Mouse (Mus musculus): ENCODE measurements at regions not wholly inside any gene's neighbourhood (a gene's known extent, or its start where the extent isn't known, plus 50 kb on each side); places are given as distances from the start of the nearest gene placed in this dataset.

DNA sequence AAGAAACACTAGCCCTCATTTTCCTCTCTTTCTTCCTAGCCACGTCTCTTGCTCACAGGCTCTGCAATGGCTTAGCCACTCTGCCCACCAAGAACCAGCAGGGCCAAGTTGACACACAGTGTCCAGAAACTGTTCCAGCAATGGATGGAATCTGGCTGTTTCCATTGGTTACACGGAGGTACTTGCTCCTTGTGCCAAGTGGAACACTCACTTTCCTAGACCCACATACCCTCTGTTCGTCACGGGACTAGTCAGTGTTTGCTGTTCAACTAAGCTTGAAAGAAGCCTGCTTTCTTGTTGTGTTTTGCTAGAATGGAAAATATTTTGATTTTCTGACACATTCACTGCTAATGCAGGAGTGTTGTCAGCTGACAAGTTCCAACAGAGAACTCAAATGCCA lies 575.7 kb upstream of the Gulo start:
- Histone ChIP-seq H3K4me1 (ENCODE audit: insufficient read depth) (no peaks in the 10 kb centered on the region), H3K9me3 (ENCODE audit: low read depth, low read length) (no peaks in the 10 kb centered on the region), H3K4me3 (ENCODE audit: low read depth, low read length) (no peak overlapping the region), H3K9ac (no peak overlapping the region), H3K36me3 (ENCODE audit: insufficient read depth) (no peaks in the 10 kb centered on the region), H3K4me2 (no peak overlapping the region), H3K27me3 (ENCODE audit: insufficient read depth, low read length) (no peaks in the 10 kb centered on the region), H3K27ac (ENCODE audit: low read depth) (no peak overlapping the region)
- DNase-seq (no peak), ATAC-seq (ENCODE audit: insufficient read depth) (no peak)
- WGBS, result 72% methylated on average over 4 of the region's 4 CpGs
- no peak for TF ChIP-seq CTCF (IDR thresholded peaks at IDR 0.05; ENCODE audit: low read depth)

DNA sequence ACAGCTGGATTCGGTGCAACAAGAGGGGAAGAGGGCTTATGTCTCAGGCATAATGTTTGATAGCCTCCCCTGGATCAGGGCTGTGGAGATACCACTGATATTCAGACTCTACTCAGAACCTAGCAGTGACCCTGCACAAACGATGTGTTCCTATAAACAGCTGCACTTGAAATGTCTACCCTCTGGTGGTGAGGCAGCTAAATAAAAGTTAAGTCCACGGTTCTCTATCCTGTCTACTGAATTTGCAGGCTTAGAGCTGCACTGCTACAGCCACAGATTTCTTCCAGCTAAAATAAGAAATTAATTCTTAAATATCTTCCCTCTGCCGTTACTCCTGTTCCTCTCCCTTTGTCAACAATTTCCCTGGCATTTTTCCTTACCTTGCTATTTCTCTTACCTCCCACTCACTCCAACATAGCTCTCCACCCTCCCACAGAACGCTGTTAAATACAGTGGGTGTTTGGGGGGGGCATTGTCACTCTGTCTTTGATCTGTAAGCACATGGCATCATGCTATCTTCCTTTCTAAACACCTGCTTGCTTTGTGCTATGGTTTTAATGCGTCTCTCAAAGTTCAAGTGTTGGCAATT lies 571.0 kb upstream of the Gulo start:
- 55% methylated on average over 6 of the region's 6 CpGs for WGBS
- H3K9me3 ChIP-seq (ENCODE audit: low read depth, low read length), result no peaks in the 10 kb centered on the region
- no peak for ATAC-seq (ENCODE audit: insufficient read depth)

DNA sequence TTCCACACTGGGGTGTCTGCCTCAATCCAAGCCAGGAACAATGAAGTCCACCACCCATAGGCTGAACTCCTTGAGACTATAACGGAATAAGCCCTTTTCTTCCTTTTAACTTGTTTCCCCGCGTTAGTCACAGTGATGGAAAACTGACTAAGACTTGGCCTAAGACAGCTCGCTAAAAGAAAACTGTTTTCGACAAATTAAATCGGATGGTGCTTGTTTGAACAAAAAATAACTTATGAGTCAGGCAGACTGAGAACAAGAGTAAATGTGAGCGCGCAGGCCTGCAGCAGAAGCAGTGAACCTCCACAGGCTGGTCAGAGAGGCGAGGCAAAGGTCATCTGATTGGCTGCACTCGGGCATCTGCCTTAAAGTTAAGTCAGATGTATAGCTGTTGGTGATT lies 557.6 kb upstream of the Gulo start:
- no peak overlapping the region for H3K4me2 ChIP-seq
- H3K9ac ChIP-seq, result no peak overlapping the region
- no peak for TF ChIP-seq CTCF (IDR thresholded peaks at IDR 0.05; ENCODE audit: low read depth)
- no peak overlapping the region for H3K4me3 ChIP-seq (ENCODE audit: low read depth, low read length)
- no peaks in the 10 kb centered on the region for H3K36me3 ChIP-seq (ENCODE audit: insufficient read depth)
- 71% methylated on average over 10 of the region's 10 CpGs for WGBS
- no peak for ATAC-seq (ENCODE audit: insufficient read depth)
- no peaks in the 10 kb centered on the region for H3K4me1 ChIP-seq (ENCODE audit: insufficient read depth)
- H3K27me3 ChIP-seq (ENCODE audit: insufficient read depth, low read length), result no peaks in the 10 kb centered on the region
- H3K27ac ChIP-seq (ENCODE audit: low read depth), result no peak overlapping the region
- DNase-seq, result no peak
- H3K9me3 ChIP-seq (ENCODE audit: low read depth, low read length), result no peaks in the 10 kb centered on the region

More for the DNA sequence above, 571.0 kb upstream of the Gulo start:
- H3K27ac ChIP-seq (ENCODE audit: low read depth), result no peak overlapping the region
- H3K9ac ChIP-seq, result no peak overlapping the region
- H3K36me3 ChIP-seq (ENCODE audit: insufficient read depth), result no peaks in the 10 kb centered on the region
- no peaks in the 10 kb centered on the region for H3K4me1 ChIP-seq (ENCODE audit: insufficient read depth)
- DNase-seq, result no peak
- no peak for TF ChIP-seq CTCF (IDR thresholded peaks at IDR 0.05; ENCODE audit: low read depth)
- no peak overlapping the region for H3K4me2 ChIP-seq
- no peak overlapping the region for H3K4me3 ChIP-seq (ENCODE audit: low read depth, low read length)
- H3K27me3 ChIP-seq (ENCODE audit: insufficient read depth, low read length), result no peaks in the 10 kb centered on the region

DNA sequence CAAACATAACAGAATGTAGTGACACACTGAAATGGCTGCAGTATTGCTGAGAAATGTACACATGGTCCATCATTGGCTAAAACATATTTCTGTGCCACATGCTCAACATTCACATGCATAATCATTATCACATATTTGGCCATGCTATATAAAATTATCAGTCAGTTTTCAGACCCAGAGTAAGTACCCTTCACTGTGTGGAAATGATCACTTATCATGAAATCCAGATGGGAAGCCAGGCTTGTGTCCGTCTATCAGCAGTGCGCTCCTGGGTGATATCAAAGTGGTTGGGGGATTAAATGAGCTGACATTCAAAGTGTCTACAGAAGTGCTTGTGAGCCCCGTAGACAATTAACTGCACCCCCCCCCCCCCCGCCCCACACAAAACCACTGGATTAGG lies 553.7 kb upstream of the Gulo start:
- H3K27me3 ChIP-seq (ENCODE audit: insufficient read depth, low read length), result no peaks in the 10 kb centered on the region
- DNase-seq (no peak), ATAC-seq (ENCODE audit: insufficient read depth) (no peak)
- H3K27ac ChIP-seq (ENCODE audit: low read depth), result no peak overlapping the region
- 51% methylated on average over 4 of the region's 4 CpGs for WGBS
- no peak overlapping the region for H3K9ac ChIP-seq
- H3K36me3 ChIP-seq (ENCODE audit: insufficient read depth), result no peaks in the 10 kb centered on the region
- TF ChIP-seq CTCF (IDR thresholded peaks at IDR 0.05; ENCODE audit: low read depth), result no peak
- no peaks in the 10 kb centered on the region for H3K9me3 ChIP-seq (ENCODE audit: low read depth, low read length)
- H3K4me1 ChIP-seq (ENCODE audit: insufficient read depth), result no peaks in the 10 kb centered on the region
- H3K4me3 ChIP-seq (ENCODE audit: low read depth, low read length), result no peak overlapping the region
- H3K4me2 ChIP-seq, result no peak overlapping the region

DNA sequence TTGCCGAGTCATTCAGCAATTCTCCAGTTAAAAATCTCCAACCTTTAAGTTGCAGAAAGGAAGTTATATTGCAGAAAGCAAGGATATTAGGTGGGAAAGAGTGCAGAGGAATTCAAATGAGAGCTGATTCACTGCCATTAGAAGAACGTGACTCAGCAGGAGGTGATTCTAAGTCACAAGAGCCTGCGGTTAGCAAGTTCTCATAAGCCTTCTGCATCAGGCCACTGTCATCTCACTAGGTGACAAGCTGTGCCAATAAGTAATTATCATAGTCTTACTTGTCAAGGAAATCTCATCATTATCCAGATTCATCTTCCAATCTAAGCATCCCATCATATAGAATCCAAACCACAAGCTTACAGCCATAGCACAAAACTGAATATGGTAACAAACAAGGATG lies 552.7 kb upstream of the Gulo start:
- no peak for TF ChIP-seq CTCF (IDR thresholded peaks at IDR 0.05; ENCODE audit: low read depth)
- H3K27ac ChIP-seq (ENCODE audit: low read depth), result no peak overlapping the region
- WGBS, result 74% methylated on average over 3 of the region's 3 CpGs
- no peaks in the 10 kb centered on the region for H3K4me1 ChIP-seq (ENCODE audit: insufficient read depth)
- no peaks in the 10 kb centered on the region for H3K9me3 ChIP-seq (ENCODE audit: low read depth, low read length)
- H3K4me3 ChIP-seq (ENCODE audit: low read depth, low read length), result no peak overlapping the region
- no peaks in the 10 kb centered on the region for H3K27me3 ChIP-seq (ENCODE audit: insufficient read depth, low read length)
- ATAC-seq (ENCODE audit: insufficient read depth) (no peak), DNase-seq (no peak)
- H3K36me3 ChIP-seq (ENCODE audit: insufficient read depth), result no peaks in the 10 kb centered on the region
- no peak overlapping the region for H3K4me2 ChIP-seq
- no peak overlapping the region for H3K9ac ChIP-seq

DNA sequence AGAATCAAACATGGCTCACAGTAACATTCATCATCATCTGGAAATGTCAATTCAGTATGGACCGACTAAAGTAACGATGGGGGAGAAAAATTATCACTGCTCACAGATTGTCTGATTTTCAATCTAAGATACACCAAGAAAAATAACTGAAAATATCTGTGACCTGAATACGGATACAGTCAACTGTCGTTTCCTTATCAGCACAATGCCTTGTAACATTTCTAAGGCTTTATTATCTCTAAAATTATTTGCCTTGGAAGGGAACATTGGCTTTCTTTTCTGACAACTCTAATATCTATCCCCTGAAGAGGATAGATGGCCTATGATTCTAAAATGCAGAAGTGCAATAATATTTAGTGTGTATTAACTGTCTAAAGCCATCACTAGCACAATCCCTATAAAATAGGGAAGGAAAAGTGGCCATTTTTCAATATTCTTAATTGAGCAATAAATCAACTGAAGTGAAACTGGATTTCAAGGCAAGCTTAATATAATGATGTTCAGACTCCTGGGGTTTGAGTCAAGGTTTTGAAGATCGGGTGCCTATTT lies 552.1 kb upstream of the Gulo start:
- Histone ChIP-seq H3K9ac (no peak overlapping the region), H3K9me3 (ENCODE audit: low read depth, low read length) (no peaks in the 10 kb centered on the region), H3K4me3 (ENCODE audit: low read depth, low read length) (no peak overlapping the region), H3K4me1 (ENCODE audit: insufficient read depth) (no peaks in the 10 kb centered on the region), H3K27ac (ENCODE audit: low read depth) (no peak overlapping the region), H3K36me3 (ENCODE audit: insufficient read depth) (no peaks in the 10 kb centered on the region), H3K27me3 (ENCODE audit: insufficient read depth, low read length) (no peaks in the 10 kb centered on the region), H3K4me2 (no peak overlapping the region)
- no peak for DNase-seq
- 72% methylated on average over 5 of the region's 5 CpGs for WGBS
- no peak for ATAC-seq (ENCODE audit: insufficient read depth)
- no peak for TF ChIP-seq CTCF (IDR thresholded peaks at IDR 0.05; ENCODE audit: low read depth)

DNA sequence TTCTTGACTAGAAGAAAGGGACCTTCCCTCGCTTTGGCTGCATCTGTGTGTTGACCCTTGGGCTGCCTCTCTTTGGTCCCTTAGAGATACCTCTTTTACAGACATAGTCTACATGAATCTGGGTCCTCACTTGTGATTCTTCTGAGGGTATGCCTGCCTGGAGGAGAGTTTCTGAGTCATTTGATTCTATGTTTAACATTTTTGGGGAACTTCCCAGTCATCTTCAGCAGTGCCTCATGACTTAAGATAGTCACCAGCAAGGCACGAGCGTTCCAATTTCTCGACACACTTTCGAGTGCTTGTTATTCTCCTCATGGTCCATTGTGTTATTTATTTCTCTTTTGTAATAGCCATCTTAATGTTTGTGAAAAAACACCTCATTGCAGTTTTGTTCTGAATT lies 549.4 kb upstream of the Gulo start:
- H3K9me3 ChIP-seq (ENCODE audit: low read depth, low read length), result no peaks in the 10 kb centered on the region
- DNase-seq (no peak), ATAC-seq (ENCODE audit: insufficient read depth) (no peak)
- no peaks in the 10 kb centered on the region for H3K4me1 ChIP-seq (ENCODE audit: insufficient read depth)
- H3K9ac ChIP-seq, result no peak overlapping the region
- no peaks in the 10 kb centered on the region for H3K27me3 ChIP-seq (ENCODE audit: insufficient read depth, low read length)
- H3K36me3 ChIP-seq (ENCODE audit: insufficient read depth), result no peaks in the 10 kb centered on the region
- no peak for TF ChIP-seq CTCF (IDR thresholded peaks at IDR 0.05; ENCODE audit: low read depth)
- no peak overlapping the region for H3K4me3 ChIP-seq (ENCODE audit: low read depth, low read length)
- 86% methylated on average over 5 of the region's 5 CpGs for WGBS
- no peak overlapping the region for H3K4me2 ChIP-seq
- no peak overlapping the region for H3K27ac ChIP-seq (ENCODE audit: low read depth)
